Mouse (Mus musculus) limb, embryonic 13.5 days (tissue): ENCODE results near the gene Plin1. TPM values are rescaled to one million over a fixed set of nuclear protein-coding genes. Genes with fewer than 3 reads are reported as not detected.

Experiments
- ATAC-seq: fragments of 200-750 bp; cut with Nextera tagmentation; 2 replicates; pipeline ENCODE4 v1.8.0; 2017; ENCODE audit warnings: low read depth, moderate number of reproducible peaks, moderate TSS enrichment; ENCODE audit not compliant: low FRiP score
- H3K27ac ChIP-seq: fragments of 300-500 bp; sonication (generic); 2 replicates; pipeline ENCODE4 v1.5.1; 2015; ENCODE audit warnings: inconsistent platforms, mild to moderate bottlenecking, moderate library complexity
- H3K27me3 ChIP-seq: fragments of 300-500 bp; sonication (generic); 2 replicates; pipeline ENCODE4 v1.6.1; 2015; ENCODE audit warnings: mild to moderate bottlenecking, inconsistent platforms
- H3K36me3 ChIP-seq: fragments of 300-500 bp; sonication (generic); 2 replicates; pipeline ENCODE4 v1.6.1; 2015; ENCODE audit warnings: inconsistent platforms, mild to moderate bottlenecking, moderate library complexity
- H3K4me1 ChIP-seq: fragments of 300-500 bp; sonication (generic); 2 replicates; pipeline ENCODE4 v1.6.1; 2015; ENCODE audit warnings: inconsistent platforms
- H3K4me2 ChIP-seq: fragments of 300-500 bp; sonication (generic); replicated peaks from 2 replicates; pipeline ENCODE4 v1.6.1; 2015; ENCODE audit warnings: inconsistent platforms, mild to moderate bottlenecking, moderate library complexity
- H3K4me3 ChIP-seq: fragments of 300-500 bp; sonication (generic); 2 replicates; pipeline ENCODE4 v1.5.1; 2015; ENCODE audit warnings: moderate library complexity, mild to moderate bottlenecking, inconsistent platforms
- H3K9ac ChIP-seq: fragments of 300-500 bp; sonication (generic); 2 replicates; pipeline ENCODE4 v1.6.1; 2015; ENCODE audit warnings: mild to moderate bottlenecking, inconsistent platforms
- H3K9me3 ChIP-seq: fragments of 300-500 bp; sonication (generic); 2 replicates; pipeline ENCODE4 v1.6.1; 2016; ENCODE audit warnings: inconsistent platforms
- WGBS: fragments of 180-500 bp; shearing (Covaris S2); methylation state at CpG from one replicate; pipeline ENCODE4 v1.1.7; 2015; 5-methylcytosine and 5-hydroxymethylcytosine counted together
- polyA plus RNA-seq: library from polyadenylated mRNA; unstranded; fragments of >200 nt; fragmentation: Nextera tagmentation; extraction: Ambion mirVana; gene quantifications from 2 replicates; pipeline ENCODE4 v1.2.1, GENCODE M21; 2015

Plin1 gene
- polyA plus RNA-seq, 1 experiment from 2014 or later = not detected

DNA sequence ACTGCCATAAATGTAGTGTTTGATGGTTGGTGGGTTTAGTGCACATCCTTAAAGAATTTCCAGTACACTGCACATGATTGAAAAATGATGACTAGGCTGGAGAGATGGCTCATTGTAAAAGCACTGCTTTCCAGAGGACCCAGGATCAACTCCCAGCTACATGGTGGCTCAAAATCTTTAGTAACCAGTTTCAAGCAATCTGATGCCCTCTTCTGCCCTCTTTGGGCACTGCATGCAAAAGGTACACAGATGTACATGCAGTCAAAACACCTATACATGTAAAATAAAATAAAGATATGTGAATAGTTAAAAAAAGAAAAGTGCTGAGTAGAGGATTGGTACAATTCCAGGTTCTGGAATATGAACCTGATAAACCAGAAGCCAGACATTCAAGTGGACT lies 53.5 kb downstream of the Plin1 start:
- H3K4me3 ChIP-seq = no peak overlapping the region
- no peaks in the 10 kb centered on the region for H3K27me3 ChIP-seq
- no peak for ATAC-seq
- H3K9ac ChIP-seq = no peak overlapping the region
- H3K4me2 ChIP-seq = no peak overlapping the region
- no peaks in the 10 kb centered on the region for H3K4me1 ChIP-seq
- no peak overlapping the region for H3K27ac ChIP-seq
- peaks cover 87% of the 10 kb centered on the region for H3K36me3 ChIP-seq
- no peaks in the 10 kb centered on the region for H3K9me3 ChIP-seq

DNA sequence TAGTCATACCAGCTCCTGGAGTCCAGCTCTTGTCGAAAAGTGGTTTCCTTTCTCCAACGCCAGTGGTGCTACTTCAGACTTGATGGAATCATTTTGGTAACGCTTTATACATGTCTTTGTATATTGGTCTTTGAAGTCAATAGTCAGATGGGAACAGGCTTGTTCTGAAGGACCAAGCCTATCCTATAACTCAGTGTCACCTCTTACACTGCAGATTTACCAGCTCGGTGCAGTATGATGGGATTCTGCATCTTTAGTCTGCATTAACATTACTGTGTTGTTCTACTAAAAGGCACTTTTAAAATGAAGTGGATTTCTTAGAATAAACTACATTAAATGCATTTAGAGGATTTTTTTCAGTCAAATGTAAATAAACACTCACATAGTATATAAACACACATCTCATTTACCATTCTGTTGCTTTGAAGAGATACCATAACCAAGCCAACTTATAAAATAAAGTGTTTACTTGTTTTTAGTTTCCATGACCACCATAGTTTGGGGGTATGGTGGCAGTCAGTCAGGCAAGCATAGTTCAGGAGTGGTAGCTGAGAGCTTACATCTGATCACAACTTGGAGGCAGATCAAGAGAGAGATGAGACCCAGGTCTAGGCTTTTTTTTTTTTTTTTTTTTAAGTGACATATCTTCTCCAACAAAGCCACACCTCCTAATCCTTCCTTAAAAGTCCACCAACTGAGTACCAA lies 61.7 kb downstream of the Plin1 start:
- Histone ChIP-seq H3K4me3 (no peak overlapping the region), H3K36me3 (peaks cover 73% of the 10 kb centered on the region), H3K4me2 (no peak overlapping the region), H3K9me3 (no peaks in the 10 kb centered on the region), H3K4me1 (no peaks in the 10 kb centered on the region), H3K27ac (no peak overlapping the region), H3K27me3 (no peaks in the 10 kb centered on the region), H3K9ac (no peak overlapping the region)
- WGBS = 92% methylated on average over 4 of the region's 4 CpGs
- ATAC-seq = no peak

Other genes with a start within 250 kb of the Plin1 start
- gene Rhcg, start 115.2 kb downstream of the Plin1 start, polyA plus RNA-seq = not detected in 2 replicates
- 9.1 and 9.7 TPM in 2 replicates for gene Ticrr, start 72.7 kb downstream of the Plin1 start, polyA plus RNA-seq
- 6.5 and 6.9 TPM in 2 replicates for gene Kif7, start 17.2 kb downstream of the Plin1 start, polyA plus RNA-seq
- 9.9 and 11.7 TPM in 2 replicates for gene Pex11a, start 10.2 kb upstream of the Plin1 start, polyA plus RNA-seq
- 0.11 and 0.27 TPM in 2 replicates for gene Wdr93, start 10.3 kb upstream of the Plin1 start, polyA plus RNA-seq
- not detected in 2 replicates for gene Mesp1, start 60.9 kb upstream of the Plin1 start, polyA plus RNA-seq
- 0.19 and 0.22 TPM in 2 replicates for gene Mesp2, start 77.8 kb upstream of the Plin1 start, polyA plus RNA-seq
- 15.2 and 18.4 TPM in 2 replicates for gene Anpep, start 128.2 kb upstream of the Plin1 start, polyA plus RNA-seq
- 31.6 and 32.6 TPM in 2 replicates for gene Ap3s2, start 187.7 kb upstream of the Plin1 start, polyA plus RNA-seq
- gene Arpin, start 202.5 kb upstream of the Plin1 start, polyA plus RNA-seq = 18.8 and 20.3 TPM in 2 replicates